Comparison of ENCODE assay signal across 12 mouse cellular contexts in genomic region chr13:99229641-99230494, GRCm38 (mm10). TPM values are rescaled to one million over a fixed set of nuclear protein-coding genes. Genes with fewer than 3 reads are reported as not detected.
DNase-seq lines count a peak whose midpoint lies in the region; ATAC-seq and TF ChIP-seq lines count a peak whose summit lies in the region.
"Had no signal": no experiment of that assay in that cellular context is flagged by ENCODE, and none has a peak within 500 bp of the region (broad histone marks: within the 10 kb centered on the region; RNA-seq: fewer than 3 reads in every experiment).

No protein-coding gene starts in this region.

- no peak overlapping the region for H3K4me3 ChIP-seq in kidney, adult 2 months (ENCODE audit: insufficient read depth, low read depth, low read length)
- H3K4me3 ChIP-seq in lung, postnatal 0 days (ENCODE audit: low read depth, low read length) = no peak overlapping the region
- H3K4me3 ChIP-seq in lung, adult 2 months (replicated peaks; ENCODE audit: extremely low read depth, low read depth, low read length) = no peak overlapping the region
- H3K4me3 ChIP-seq in heart, postnatal 0 days (ENCODE audit: low read depth, low read length) = no peak overlapping the region
- H3K4me3 ChIP-seq in forebrain, embryonic 13.5 days = no peak overlapping the region
- H3K4me3 ChIP-seq: hindbrain, embryonic 12.5 days; limb, embryonic 10.5 days; midbrain, embryonic 15.5 days; neural tube, embryonic 13.5 days had no signal

- H3K27me3 ChIP-seq in kidney, adult 2 months (replicated peaks; ENCODE audit: control insufficient read depth, insufficient read depth, low read length) = no peaks in the 10 kb centered on the region
- no peaks in the 10 kb centered on the region for H3K27me3 ChIP-seq in lung, postnatal 0 days (replicated peaks; ENCODE audit: insufficient read depth, low read length)
- H3K27me3 ChIP-seq in heart, postnatal 0 days (ENCODE audit: control insufficient read depth, insufficient read depth, low read length) = no peaks in the 10 kb centered on the region
- no peaks in the 10 kb centered on the region for H3K27me3 ChIP-seq in forebrain, embryonic 13.5 days
- H3K27me3 ChIP-seq: hindbrain, embryonic 12.5 days; midbrain, embryonic 15.5 days; neural tube, embryonic 13.5 days had no signal

- H3K4me1 ChIP-seq in kidney, adult 2 months (ENCODE audit: control insufficient read depth, insufficient read depth, low read length) = no peaks in the 10 kb centered on the region
- no peaks in the 10 kb centered on the region for H3K4me1 ChIP-seq in lung, postnatal 0 days (ENCODE audit: insufficient read depth, low read depth, low read length)
- peaks cover 12% of the 10 kb centered on the region for H3K4me1 ChIP-seq in lung, adult 2 months (ENCODE audit: control insufficient read depth, insufficient read depth, low read length)
- peaks cover 51% of the 10 kb centered on the region for H3K4me1 ChIP-seq in heart, postnatal 0 days (ENCODE audit: control insufficient read depth, insufficient read depth)
- H3K4me1 ChIP-seq in forebrain, embryonic 13.5 days = no peaks in the 10 kb centered on the region
- H3K4me1 ChIP-seq: midbrain, embryonic 15.5 days had no signal

- TF ChIP-seq CTCF in kidney, adult 2 months (conservative IDR thresholded peaks at IDR 0.05; ENCODE audit: insufficient read depth, insufficient read length, low read depth, low read length) = no peak
- no peak for TF ChIP-seq CTCF in lung, postnatal 0 days (IDR thresholded peaks at IDR 0.05)
- no peak for TF ChIP-seq CTCF in lung, adult 2 months (IDR thresholded peaks at IDR 0.05; ENCODE audit: insufficient read depth, low read length)
- TF ChIP-seq CTCF in heart, postnatal 0 days (IDR thresholded peaks at IDR 0.05; ENCODE audit: low read depth) = no peak

- DNase-seq in kidney, adult 2 months = peak; percentile 43
- no peak for DNase-seq in kidney, postnatal 25 days
- no peak for DNase-seq in lung, postnatal 0 days (ENCODE audit: low spot score)
- no peak for DNase-seq in lung, adult 2 months
- no peak for DNase-seq in heart, postnatal 0 days (ENCODE audit: low spot score)
- no peak for DNase-seq in MN1 (ENCODE audit: low spot score)
- DNase-seq: adrenal gland, adult 8-10 months had no signal

- ATAC-seq in lung, postnatal 0 days = no peak; the same call in 1 of the 2 replicates
- 0 out of 2 replicates have a peak, but pooled peaks have one; percentile 42 for ATAC-seq in heart, postnatal 0 days (ENCODE audit: insufficient read depth, low read depth)
- ATAC-seq in forebrain, embryonic 13.5 days = no peak
- ATAC-seq: midbrain, embryonic 15.5 days had no signal

- WGBS in kidney, adult 2 months = 58% methylated on average over 9 of the region's 9 CpGs
- 56% methylated on average over 9 of the region's 9 CpGs for WGBS in lung, postnatal 0 days
- 52% methylated on average over 9 of the region's 9 CpGs for WGBS in lung, adult 2 months
- WGBS in heart, postnatal 0 days = 60% methylated on average over 9 of the region's 9 CpGs
- WGBS in forebrain, embryonic 13.5 days = 79% methylated on average over 9 of the region's 9 CpGs

- no peak for TF ChIP-seq EP300 in lung, postnatal 0 days (IDR thresholded peaks at IDR 0.05)
- peak; percentile 33; the same call in 1 of the 2 replicates for TF ChIP-seq EP300 in heart, postnatal 0 days (IDR thresholded peaks at IDR 0.05; ENCODE audit: low read depth)

- peak overlapping the region; percentile 84 for H3K27ac ChIP-seq in kidney, adult 2 months (ENCODE audit: insufficient read depth, low read depth, low read length)
- peak overlapping the region; percentile 6 for H3K27ac ChIP-seq in lung, postnatal 0 days (ENCODE audit: low read length)
- peak overlapping the region; percentile 76 for H3K27ac ChIP-seq in heart, postnatal 0 days (ENCODE audit: low read depth)
- H3K27ac ChIP-seq in forebrain, embryonic 13.5 days = no peak overlapping the region
- H3K27ac ChIP-seq: hindbrain, embryonic 12.5 days; limb, embryonic 10.5 days; midbrain, embryonic 15.5 days had no signal

- H3K9ac ChIP-seq in lung, postnatal 0 days (replicated peaks; ENCODE audit: low read depth) = no peak overlapping the region
- no peak overlapping the region for H3K9ac ChIP-seq in heart, postnatal 0 days (replicated peaks; ENCODE audit: low read depth, low read length)
- H3K9ac ChIP-seq in forebrain, embryonic 13.5 days = no peak overlapping the region
- H3K9ac ChIP-seq: hindbrain, embryonic 12.5 days; midbrain, embryonic 15.5 days; neural tube, embryonic 13.5 days had no signal

- no peaks in the 10 kb centered on the region for H3K9me3 ChIP-seq in lung, postnatal 0 days (ENCODE audit: low read length)
- no peaks in the 10 kb centered on the region for H3K9me3 ChIP-seq in heart, postnatal 0 days (replicated peaks; ENCODE audit: control insufficient read depth, low read length)
- no peaks in the 10 kb centered on the region for H3K9me3 ChIP-seq in forebrain, embryonic 13.5 days (replicated peaks)
- H3K9me3 ChIP-seq: hindbrain, embryonic 12.5 days; limb, embryonic 10.5 days; midbrain, embryonic 15.5 days; neural tube, embryonic 13.5 days had no signal

- H3K36me3 ChIP-seq in kidney, adult 2 months (ENCODE audit: control insufficient read depth, insufficient read depth, low read length) = no peaks in the 10 kb centered on the region; the same call in 1 of the 2 replicates
- H3K36me3 ChIP-seq in lung, postnatal 0 days (ENCODE audit: insufficient read depth, low read length) = no peaks in the 10 kb centered on the region
- no peaks in the 10 kb centered on the region for H3K36me3 ChIP-seq in heart, postnatal 0 days (replicated peaks; ENCODE audit: control insufficient read depth, insufficient read depth, low read length)
- no peaks in the 10 kb centered on the region for H3K36me3 ChIP-seq in forebrain, embryonic 13.5 days (ENCODE audit: poor library complexity, severe bottlenecking)
- H3K36me3 ChIP-seq: hindbrain, embryonic 12.5 days; limb, embryonic 10.5 days; midbrain, embryonic 15.5 days; neural tube, embryonic 13.5 days had no signal

- no peak overlapping the region for H3K4me2 ChIP-seq in lung, postnatal 0 days (replicated peaks; ENCODE audit: low read depth, low read length)
- no peak overlapping the region for H3K4me2 ChIP-seq in heart, postnatal 0 days (ENCODE audit: low read depth, low read length)
- no peak overlapping the region for H3K4me2 ChIP-seq in forebrain, embryonic 13.5 days
- H3K4me2 ChIP-seq: hindbrain, embryonic 12.5 days; midbrain, embryonic 15.5 days; neural tube, embryonic 13.5 days had no signal

- no peak for TF ChIP-seq POLR2A in kidney, adult 2 months (IDR thresholded peaks at IDR 0.05; ENCODE audit: low read depth, low read length)
- TF ChIP-seq POLR2A in lung, adult 2 months (IDR thresholded peaks at IDR 0.05; ENCODE audit: borderline replicate concordance, extremely low read depth, low read depth, low read length) = no peak

RNA-seq across cellular contexts. Expression of gene Zfp366, which starts 45.2 kb away (rescaled TPM):
- polyA plus RNA-seq in kidney, adult 2 months (2012; rRNA removed) = 3.1 and 4.3 TPM in 2 replicates
- polyA plus RNA-seq in lung, postnatal 0 days (2015; fragmentation: Nextera tagmentation; extraction: Ambion mirVana) = 1.6 and 2.0 TPM in 2 replicates
- polyA plus RNA-seq in lung, adult 2 months (2012; rRNA removed) = 13.6 and 14.5 TPM in 2 replicates
- 4.5 and 5.6 TPM in 2 replicates for total RNA-seq in heart, postnatal 0 days (2014; rRNA removed; ENCODE audit: low replicate concordance)
- polyA plus RNA-seq in heart, postnatal 0 days (2015; fragmentation: Nextera tagmentation; extraction: Ambion mirVana) = 0.82 TPM in 2 replicates
- 0.49 and 0.53 TPM in 2 replicates for polyA plus RNA-seq in forebrain, embryonic 13.5 days (2015; fragmentation: Nextera tagmentation; extraction: Ambion mirVana)
